Mouse (Mus musculus) ovary, adult 2 months (tissue): ENCODE measurements around the gene Tmem108. TPM values are rescaled to one million over a fixed set of nuclear protein-coding genes. Genes with fewer than 3 reads are reported as not detected.

ENCODE experiments used
- polyA plus RNA-seq: library from polyadenylated mRNA; depleted of rRNA; stranded (reverse); fragments of >200 nt; gene quantifications from 2 replicates; pipeline ENCODE4 v1.2.3, GENCODE M21; 2012; rRNA removed

Gene Tmem108
- 15.7 and 20.3 TPM in 2 replicates for polyA plus RNA-seq

DNA sequence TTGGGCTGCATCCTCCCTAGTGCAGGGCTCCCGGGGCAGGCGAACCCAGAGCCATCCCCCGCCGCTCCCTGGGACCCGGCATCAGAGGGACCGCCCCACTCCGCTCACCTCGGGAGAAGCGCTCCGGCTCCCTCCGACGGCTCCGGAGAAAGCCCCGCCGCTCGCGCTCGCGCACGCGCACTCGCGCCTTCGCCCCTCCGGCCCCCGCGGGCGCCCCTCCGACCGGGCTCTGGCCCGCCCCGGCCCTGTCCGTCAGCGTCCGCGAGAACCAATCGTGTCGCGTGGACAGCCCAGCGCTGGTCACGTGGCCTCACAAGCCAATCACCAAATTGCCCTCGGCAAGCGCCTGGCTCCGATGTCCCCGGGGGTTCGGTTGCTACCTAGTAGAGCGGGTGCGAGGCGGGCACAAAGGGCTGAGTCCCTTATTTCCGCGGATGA lies at the start of gene Tmem108:
Tmem108 (minus strand) TSS at position 191 of the 438 bp plus-strand sequence.

DNA sequence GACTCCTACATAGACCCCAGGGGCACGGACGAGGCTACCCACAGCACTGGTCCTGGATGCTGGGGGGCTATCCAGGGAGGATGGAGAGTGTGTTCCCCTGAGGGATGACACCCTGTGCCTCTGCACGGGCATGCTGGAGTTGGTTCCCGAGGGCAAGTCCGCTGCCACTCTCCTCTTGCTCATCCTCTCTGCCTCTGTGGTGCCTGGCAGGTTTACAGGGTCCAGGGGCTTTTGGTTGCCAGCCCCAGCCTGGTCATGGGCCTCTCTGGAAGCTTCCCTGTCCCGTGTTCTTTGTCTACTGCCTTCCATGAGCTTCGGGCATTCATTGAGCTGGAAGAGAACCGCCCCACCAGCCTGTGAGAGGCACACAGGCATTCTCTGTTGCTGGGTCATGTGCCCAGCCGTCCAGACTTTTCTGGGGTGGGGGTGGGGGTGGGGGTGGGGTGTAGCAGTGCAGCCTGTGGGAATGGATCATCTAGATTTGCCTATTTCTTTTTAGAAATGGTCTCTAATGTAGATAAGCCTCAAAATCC lies 281.5 kb downstream of the Tmem108 start, which contains the start of gene Bfsp2:
Bfsp2 (minus strand) TSS at position 377 of the 533 bp plus-strand sequence.

Other genes with a start within 250 kb of the Tmem108 start
- gene Nphp3, start 240.7 kb upstream of the Tmem108 start, polyA plus RNA-seq = 15.3 and 22.8 TPM in 2 replicates